Mouse (Mus musculus): Measurements from ENCODE around the gene Me3.

Me3 gene

GRCm38 (mm10) chr7:89829201-89829600 is 197.0 kb downstream of the Me3 start:
- DNase-seq (ENCODE audit: low spot score in 2 of 2) = no peak

DNA sequence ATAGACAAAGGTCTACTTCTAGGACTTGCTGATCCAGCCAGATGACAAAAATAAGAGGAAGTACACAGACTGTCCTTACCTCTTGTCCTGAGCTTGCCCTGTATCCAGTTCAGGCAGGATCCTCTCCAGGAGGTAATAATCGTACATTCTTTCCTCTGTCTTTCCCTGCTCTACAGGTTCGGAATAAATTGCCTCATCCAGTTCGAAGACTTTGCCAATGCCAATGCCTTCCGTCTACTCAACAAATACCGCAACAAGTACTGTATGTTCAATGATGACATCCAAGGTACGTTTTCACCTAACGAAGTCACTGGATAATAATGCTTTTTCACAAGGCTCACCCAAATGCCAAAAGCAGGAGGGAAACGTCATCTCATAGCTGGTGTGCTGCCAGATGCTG is 201.3 kb downstream of the Me3 start:
- DNase-seq (ENCODE audit: low spot score in 2 of 2) = no peak

GRCm38 (mm10) chr7:89835566-89835965 is 203.4 kb downstream of the Me3 start:
- no peak for DNase-seq (ENCODE audit: low spot score in 2 of 2)

DNA sequence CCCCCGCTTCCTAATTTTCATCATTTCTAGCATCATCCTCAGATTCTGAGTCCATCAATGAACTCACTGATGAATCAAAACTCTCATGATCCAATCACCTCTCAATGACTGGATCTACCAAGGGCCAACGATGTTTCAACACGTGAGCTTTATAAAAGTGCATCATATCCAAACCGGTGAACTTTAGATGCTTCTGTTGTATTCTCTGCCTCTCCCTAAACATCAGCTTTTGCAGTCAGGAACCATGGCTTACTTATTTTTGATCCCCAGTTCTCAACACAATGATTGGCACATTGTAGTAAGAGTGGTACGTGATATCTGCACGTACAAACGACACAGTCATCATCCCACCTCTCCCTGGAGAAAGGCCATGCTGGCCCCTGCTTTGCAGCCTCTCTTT is 204.5 kb downstream of the Me3 start:
- DNase-seq (ENCODE audit: low spot score in 2 of 2) = no peak

GRCm38 (mm10) chr7:89837841-89838240 is 205.6 kb downstream of the Me3 start:
- no peak for DNase-seq (ENCODE audit: low spot score in 2 of 2)

- DNase-seq (ENCODE audit: low spot score in 2 of 2) = no peak
Measured at GRCm38 (mm10) chr7:89839721-89840120, 207.5 kb downstream of the Me3 start.

GRCm38 (mm10) chr7:89841670-89842403 is 209.6 kb downstream of the Me3 start:
- peak; percentile 62 to 86 for DNase-seq (ENCODE audit: low spot score in 2 of 2)

DNA sequence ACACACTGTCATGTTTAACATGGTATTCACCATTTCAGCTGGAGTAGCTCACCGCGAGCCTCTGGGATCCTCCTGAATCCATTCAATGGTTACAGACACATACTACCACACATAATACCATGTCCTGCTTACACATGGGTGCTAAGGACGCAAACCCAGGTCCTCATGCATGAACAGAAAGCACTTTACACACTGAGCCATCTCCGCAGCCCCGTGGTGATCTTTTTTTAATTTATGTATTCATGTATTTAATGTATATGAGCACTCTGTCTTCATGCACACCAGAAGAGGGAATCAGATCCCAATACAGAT is 210.2 kb downstream of the Me3 start:
- DNase-seq (ENCODE audit: low spot score in 2 of 2) = no peak

DNA sequence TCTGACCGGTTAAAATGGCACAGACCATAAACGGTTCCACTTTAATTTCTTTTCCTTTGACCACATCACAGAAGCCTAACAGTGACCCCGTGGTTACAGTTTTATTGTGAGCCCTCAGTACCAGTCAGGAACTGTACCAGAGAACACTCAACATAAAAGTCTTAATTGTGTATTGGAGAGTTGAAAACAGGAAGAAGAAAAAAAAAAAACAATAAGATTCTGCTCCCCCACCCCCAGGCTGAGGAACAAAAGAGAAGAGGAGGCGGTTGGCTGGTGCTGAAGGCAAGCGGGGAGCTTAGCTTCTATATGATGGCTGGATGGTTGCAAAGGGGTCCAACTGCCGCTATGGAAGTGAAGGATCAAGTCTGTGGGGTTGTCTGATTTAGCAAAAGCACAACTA is 210.9 kb downstream of the Me3 start:
- no peak for DNase-seq (ENCODE audit: low spot score in 2 of 2)

- DNase-seq (ENCODE audit: low spot score in 2 of 2) = no peak
Measured at GRCm38 (mm10) chr7:89843533-89843932, 211.3 kb downstream of the Me3 start.

- no peak for DNase-seq (ENCODE audit: low spot score in 2 of 2)
Measured at GRCm38 (mm10) chr7:89845669-89846068, 213.5 kb downstream of the Me3 start.

GRCm38 (mm10) chr7:89850510-89850909 is 218.3 kb downstream of the Me3 start:
- DNase-seq (ENCODE audit: low spot score in 2 of 2) = no peak

DNA sequence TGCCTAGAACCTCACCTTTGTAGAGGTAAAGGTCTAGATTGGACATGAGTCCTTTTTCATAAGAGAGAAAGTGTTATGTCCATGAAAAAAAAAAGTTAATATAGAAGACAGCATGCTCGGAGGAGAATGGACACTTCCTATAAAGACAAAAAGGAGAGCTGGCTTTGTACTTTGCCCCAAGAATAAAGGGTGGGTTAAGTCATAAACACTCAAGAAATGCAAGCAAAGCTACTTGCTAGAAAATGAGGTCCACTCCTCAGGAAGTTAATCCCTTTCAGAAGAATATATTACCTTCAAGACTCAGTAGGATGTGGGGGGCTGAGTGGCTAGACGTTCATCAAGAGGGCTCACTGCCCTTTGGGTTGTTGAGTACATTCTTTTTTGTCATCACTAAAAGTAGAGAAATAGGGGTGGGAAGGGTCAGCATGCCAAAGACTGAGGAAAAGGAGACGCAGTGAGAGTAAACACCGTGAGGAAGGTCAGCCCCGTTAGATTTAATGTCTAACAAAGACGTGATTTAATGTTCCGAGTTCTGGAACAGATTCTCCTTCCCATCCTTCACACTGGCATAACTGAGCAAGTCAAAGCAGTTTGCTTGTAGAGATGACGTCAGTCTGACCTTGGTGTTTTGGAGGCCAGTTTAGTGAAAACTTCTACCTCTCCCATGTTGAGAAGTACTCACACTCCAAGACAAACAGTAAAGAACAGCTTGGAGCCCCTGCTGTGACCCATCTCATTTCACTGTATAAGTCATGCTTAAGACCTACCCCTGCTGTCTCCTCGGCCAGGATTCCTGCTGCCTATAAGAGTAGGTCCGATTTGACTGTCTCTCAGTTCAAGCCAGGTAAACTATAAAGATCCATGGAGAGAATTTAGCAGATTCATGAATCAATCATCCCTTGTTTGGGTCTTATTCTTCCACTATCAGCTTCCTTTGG is 220.2 kb downstream of the Me3 start:
- no peak for DNase-seq (ENCODE audit: low spot score in 2 of 2)

GRCm38 (mm10) chr7:89853131-89853530 is 220.9 kb downstream of the Me3 start:
- DNase-seq (ENCODE audit: low spot score in 2 of 2) = no peak

GRCm38 (mm10) chr7:89855196-89855595 is 223.0 kb downstream of the Me3 start:
- no peak for DNase-seq (ENCODE audit: low spot score in 2 of 2)

DNA sequence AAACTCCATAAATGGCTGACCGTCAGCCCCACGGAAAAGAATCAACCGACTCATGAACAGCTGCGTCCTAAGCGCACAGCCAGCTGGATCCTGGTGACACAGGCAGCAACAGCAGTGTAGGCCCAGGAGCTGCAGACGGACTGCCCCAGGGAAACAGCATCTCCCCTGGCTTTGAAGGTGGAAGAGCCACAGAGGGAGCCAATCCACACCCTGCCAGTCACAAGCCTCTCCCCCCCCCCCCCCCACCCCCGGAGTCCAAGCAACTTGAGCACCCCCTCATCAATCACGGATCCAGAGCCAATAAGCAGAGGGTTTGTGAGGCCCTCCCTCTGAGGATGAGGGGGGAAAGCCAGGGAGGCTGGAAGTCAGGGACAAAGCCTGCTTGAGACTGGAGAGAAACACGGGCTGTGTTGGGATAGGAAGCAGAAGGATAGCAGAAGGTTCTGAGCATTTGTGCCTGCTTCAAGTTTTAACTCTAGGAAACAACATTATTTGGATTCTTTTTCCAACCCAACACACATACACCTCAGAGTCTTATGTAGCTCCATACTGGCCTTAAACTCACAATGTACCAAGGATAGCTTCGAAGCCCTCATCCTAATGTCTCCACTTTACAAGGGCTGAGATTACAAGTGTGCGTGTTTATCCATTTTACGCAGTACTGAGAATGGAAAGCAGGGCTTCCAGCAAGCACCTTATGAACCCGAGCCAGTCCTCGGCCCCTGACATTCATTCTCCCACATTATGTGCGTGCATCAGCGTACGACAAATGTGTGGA is 224.4 kb downstream of the Me3 start:
- no peak for DNase-seq (ENCODE audit: low spot score in 2 of 2)

- no peak for DNase-seq (ENCODE audit: low spot score in 2 of 2)
Measured at GRCm38 (mm10) chr7:89864769-89865168, 232.6 kb downstream of the Me3 start.

- DNase-seq (ENCODE audit: low spot score in 2 of 2) = no peak
Measured at GRCm38 (mm10) chr7:89867221-89867620, 235.0 kb downstream of the Me3 start.

- no peak for DNase-seq (ENCODE audit: low spot score in 2 of 2)
Measured at GRCm38 (mm10) chr7:89879686-89880085, 247.5 kb downstream of the Me3 start.

DNA sequence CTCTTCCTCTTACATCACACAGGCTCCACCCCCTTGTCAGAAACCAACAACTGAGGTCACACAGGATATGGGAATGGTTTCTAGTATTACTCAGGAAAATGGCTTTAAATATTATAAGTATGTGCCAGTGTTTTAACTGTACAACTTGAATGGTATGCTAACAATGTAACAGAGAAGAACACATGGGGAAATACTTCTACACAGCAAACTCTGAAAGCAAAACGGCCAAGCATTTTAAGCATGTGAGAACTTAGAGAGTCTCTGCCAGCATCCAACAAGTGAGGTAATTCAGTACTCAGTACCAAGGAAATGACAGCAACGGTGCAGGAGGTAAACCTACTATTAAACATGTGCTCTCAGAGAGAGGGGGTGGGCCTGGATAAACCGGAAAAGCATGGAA is 252.4 kb downstream of the Me3 start:
- DNase-seq (ENCODE audit: low spot score in 2 of 2) = no peak

- no peak for DNase-seq (ENCODE audit: low spot score in 2 of 2)
Measured at GRCm38 (mm10) chr7:89891412-89891811, 259.2 kb downstream of the Me3 start.

DNA sequence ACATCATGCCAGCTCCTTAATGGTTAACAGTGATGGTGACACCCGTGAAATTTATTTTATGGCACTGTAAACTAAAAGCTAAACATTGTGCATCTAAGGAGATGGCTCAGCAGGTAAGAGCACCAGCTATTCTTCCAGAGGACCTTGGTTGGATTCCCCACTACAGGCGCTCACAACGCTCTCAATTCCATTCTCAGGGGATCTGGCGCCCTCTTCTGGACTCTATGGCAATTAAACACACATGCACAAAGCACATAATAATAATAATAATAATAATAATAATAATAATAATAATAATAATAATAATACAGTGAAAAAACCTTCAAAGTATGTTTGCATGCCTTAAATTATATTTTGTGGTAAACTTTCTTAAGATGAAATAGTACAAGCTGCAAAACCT is 259.7 kb downstream of the Me3 start:
- no peak for DNase-seq (ENCODE audit: low spot score in 2 of 2)

All from urinary bladder, postnatal 4 days (tissue).